Mouse (Mus musculus) MEL (cell line): Measurements from ENCODE around the gene Hspe1. TPM values are rescaled to one million over a fixed set of nuclear protein-coding genes. Genes with fewer than 3 reads are reported as not detected.

Source experiments
- DNase-seq: peaks from one replicate; pipeline ENCODE4 v3.0.0; 2011; ENCODE audit warnings: low read depth, low spot score
- H3K27ac ChIP-seq: 2 replicates; pipeline ENCODE4 v1.5.1; 2012; ENCODE audit warnings: low read depth, mild to moderate bottlenecking, control low read depth, low read length, moderate library complexity; ENCODE audit not compliant: control insufficient read depth
- H3K27me3 ChIP-seq, 2 experiments: fragments of 150-350 bp in 1 of 2; sonication (generic) in 1 of 2; 2 replicates each; pipeline ENCODE4 v1.6.1; 2012; ENCODE audit warnings: low read length in 2 of 2, mild to moderate bottlenecking in 2 of 2, improper control_type of control experiment in 1 of 2, moderate library complexity in 1 of 2; ENCODE audit not compliant: insufficient read depth in 2 of 2, control insufficient read depth in 1 of 2
- H3K36me3 ChIP-seq, 2 experiments: 2 replicates each; pipeline ENCODE4 v1.6.1; 2012 to 2014; ENCODE audit warnings: low read length in 2 of 2, improper control_type of control experiment in 1 of 2, inconsistent platforms in 1 of 2, mild to moderate bottlenecking in 1 of 2; ENCODE audit not compliant: insufficient read depth in 2 of 2, control insufficient read depth in 1 of 2
- H3K4me1 ChIP-seq, 2 experiments: fragments of 150-350 bp in 1 of 2; sonication (generic) in 1 of 2; 2 replicates each; pipeline ENCODE4 v1.6.1; 2012; ENCODE audit warnings: low read length in 2 of 2, improper control_type of control experiment in 1 of 2, mild to moderate bottlenecking in 1 of 2; ENCODE audit not compliant: insufficient read depth in 2 of 2, control insufficient read depth in 1 of 2
- H3K4me3 ChIP-seq, 2 experiments: fragments of 150-350 bp in 1 of 2; sonication (generic) in 1 of 2; 2 replicates each; pipeline ENCODE4 v1.5.1; 2012; ENCODE audit warnings: low read depth in 2 of 2, low read length in 2 of 2, mild to moderate bottlenecking in 2 of 2, moderate library complexity in 2 of 2, control low read depth in 1 of 2, improper control_type of control experiment in 1 of 2; ENCODE audit not compliant: control insufficient read depth in 1 of 2, insufficient read depth in 1 of 2
- H3K79me2 ChIP-seq: 2 replicates; pipeline ENCODE4 v1.6.1; 2012; ENCODE audit warnings: mild to moderate bottlenecking, low read length, moderate library complexity; ENCODE audit not compliant: control insufficient read depth, poor library complexity, insufficient read depth
- H3K9ac ChIP-seq: 2 replicates; pipeline ENCODE4 v1.6.1; 2012; ENCODE audit warnings: low read depth, mild to moderate bottlenecking, control low read depth, low read length, moderate library complexity; ENCODE audit not compliant: control insufficient read depth, poor library complexity, severe bottlenecking
- H3K9me3 ChIP-seq: fragments of 150-350 bp; sonication (generic); replicated peaks from 2 replicates; pipeline ENCODE4 v1.6.1; 2012; ENCODE audit warnings: mild to moderate bottlenecking, low read length, improper control_type of control experiment, moderate library complexity; ENCODE audit not compliant: insufficient read depth
- BHLHE40 ChIP-seq: IDR thresholded peaks from 2 replicates; pipeline ENCODE4 v1.6.1; 2012; ENCODE audit warnings: low read depth, mild to moderate bottlenecking, inconsistent platforms, low read length, improper control_type of control experiment, borderline replicate concordance
- CHD1 ChIP-seq: IDR thresholded peaks from 2 replicates; pipeline ENCODE4 v1.6.1; 2012; ENCODE audit warnings: low read depth, mild to moderate bottlenecking, inconsistent platforms, low read length, improper control_type of control experiment
- CHD2 ChIP-seq: IDR thresholded peaks from 2 replicates; pipeline ENCODE4 v1.6.1; 2011; ENCODE audit warnings: low read length, improper control_type of control experiment
- CTCF ChIP-seq, 3 experiments: IDR thresholded peaks in 2 of 3; conservative IDR thresholded peaks in 1 of 3; 2 replicates each; pipeline ENCODE4 v1.5.1; 2011 to 2012; ENCODE audit warnings: low read length in 3 of 3, low read depth in 2 of 3, mild to moderate bottlenecking in 2 of 3, improper control_type of control experiment in 1 of 3, inconsistent platforms in 1 of 3, mixed read lengths in 1 of 3, moderate library complexity in 1 of 3; ENCODE audit not compliant: control insufficient read depth in 1 of 3, insufficient read depth in 1 of 3, poor library complexity in 1 of 3, severe bottlenecking in 1 of 3
- ELF1 ChIP-seq: IDR thresholded peaks from 2 replicates; pipeline ENCODE4 v1.6.1; 2014; ENCODE audit warnings: low read depth, mild to moderate bottlenecking, inconsistent platforms, low read length, improper control_type of control experiment, moderate library complexity
- GABPA ChIP-seq: IDR thresholded peaks from 2 replicates; pipeline ENCODE4 v1.6.1; 2012; ENCODE audit warnings: low read depth, mild to moderate bottlenecking, inconsistent platforms, low read length, improper control_type of control experiment, moderate library complexity
- HCFC1 ChIP-seq: IDR thresholded peaks from 2 replicates; pipeline ENCODE4 v1.6.1; 2012; ENCODE audit warnings: low read depth, mild to moderate bottlenecking, inconsistent platforms, low read length, improper control_type of control experiment, moderate library complexity
- JUND ChIP-seq: IDR thresholded peaks from 2 replicates; pipeline ENCODE4 v1.6.1; 2011; ENCODE audit warnings: low read depth, mild to moderate bottlenecking, improper control_type of control experiment, low read length
- KAT2A ChIP-seq: conservative IDR thresholded peaks from 2 replicates; pipeline ENCODE4 v1.6.1; 2012; ENCODE audit warnings: low read depth, low read length, improper control_type of control experiment, inconsistent platforms
- MAFK ChIP-seq: IDR thresholded peaks from 2 replicates; pipeline ENCODE4 v1.6.1; 2011; ENCODE audit warnings: low read depth, mild to moderate bottlenecking, low read length, improper control_type of control experiment, borderline replicate concordance
- POLR2AphosphoS2 ChIP-seq: IDR thresholded peaks from 2 replicates; pipeline ENCODE4 v1.6.1; 2011; ENCODE audit warnings: low read length, improper control_type of control experiment
- POLR2AphosphoS5 ChIP-seq: IDR thresholded peaks from 2 replicates; pipeline ENCODE4 v1.6.1; 2012; ENCODE audit warnings: low read depth, borderline replicate concordance, mild to moderate bottlenecking, inconsistent platforms, low read length, moderate library complexity, mixed read lengths
- RCOR1 ChIP-seq: IDR thresholded peaks from 2 replicates; pipeline ENCODE4 v1.6.1; 2012; ENCODE audit warnings: low read depth, mild to moderate bottlenecking, inconsistent platforms, low read length, improper control_type of control experiment
- SIN3A ChIP-seq: IDR thresholded peaks from 2 replicates; pipeline ENCODE4 v1.6.1; 2012; ENCODE audit warnings: low read length, improper control_type of control experiment, inconsistent platforms
- USF2 ChIP-seq, 2 experiments: IDR thresholded peaks; 2 replicates each; pipeline ENCODE4 v1.6.1; 2011 to 2012; ENCODE audit warnings: improper control_type of control experiment in 2 of 2, low read length in 2 of 2, borderline replicate concordance in 1 of 2, inconsistent platforms in 1 of 2, low read depth in 1 of 2, mild to moderate bottlenecking in 1 of 2; ENCODE audit not compliant: insufficient read depth in 1 of 2
- ZKSCAN1 ChIP-seq: IDR thresholded peaks from 2 replicates; pipeline ENCODE4 v1.6.1; 2012; ENCODE audit warnings: low read depth, mild to moderate bottlenecking, inconsistent platforms, low read length, improper control_type of control experiment, moderate library complexity
- ZNF384 ChIP-seq: IDR thresholded peaks from 2 replicates; pipeline ENCODE4 v1.6.1; 2012; ENCODE audit warnings: low read depth, mild to moderate bottlenecking, inconsistent platforms, low read length, improper control_type of control experiment
- polyA plus RNA-seq, 2 experiments: library from polyadenylated mRNA; stranded (reverse) in 1 of 2; unstranded in 1 of 2; fragments of >175 nt in 1 of 2; fragments of >200 nt in 1 of 2; gene quantifications; 2 replicates each; pipeline versions ENCODE4 v1.2.1 to v1.2.4; 2012; ENCODE audit warnings: low replicate concordance in 2 of 2, low read depth in 1 of 2; ENCODE audit not compliant: insufficient read length in 2 of 2, insufficient read depth in 1 of 2, missing spikeins in 1 of 2
- total RNA-seq: library from RNA; depleted of rRNA; stranded (reverse); fragments of 300-350 nt; gene quantifications from 2 replicates; pipeline ENCODE4 v1.2.3, GENCODE M21; 2012

Gene Hspe1
- total and polyA plus RNA-seq, 3 experiments: 752 to 942 TPM; not detected in 1

- no peak overlapping the region for H3K27ac ChIP-seq
- DNase-seq: no peak
- TF ChIP-seq CHD1: no peak
- TF ChIP-seq RCOR1: no peak
- no peak for TF ChIP-seq POLR2AphosphoS5
- no peak for TF ChIP-seq JUND
- TF ChIP-seq KAT2A: no peak
- no peak for TF ChIP-seq ZNF384
- no peak for TF ChIP-seq BHLHE40
- no peak for TF ChIP-seq CTCF (IDR thresholded peaks at IDR 0.05 in 2 of 3, conservative IDR thresholded peaks at IDR 0.05 in 1 of 3; ENCODE audit: control insufficient read depth in 1 of 3, insufficient read depth in 1 of 3, low read depth in 2 of 3, low read length in 3 of 3, poor library complexity in 1 of 3, severe bottlenecking in 1 of 3)
- TF ChIP-seq MAFK: no peak
- no peak for TF ChIP-seq HCFC1
- TF ChIP-seq SIN3A: no peak
- TF ChIP-seq CHD2: no peak
- no peak for TF ChIP-seq POLR2AphosphoS2
- TF ChIP-seq GABPA: no peak
- no peak for TF ChIP-seq ZKSCAN1
- no peak for TF ChIP-seq ELF1
- no peaks in the 10 kb centered on the region for H3K36me3 ChIP-seq
- H3K79me2 ChIP-seq: no peaks in the 10 kb centered on the region
- no peaks in the 10 kb centered on the region for H3K4me1 ChIP-seq
- no peaks in the 10 kb centered on the region for H3K27me3 ChIP-seq
- no peak overlapping the region for H3K9ac ChIP-seq
- H3K4me3 ChIP-seq: no peak overlapping the region
- no peaks in the 10 kb centered on the region for H3K9me3 ChIP-seq
These were observed 19.1 kb downstream of the Hspe1 start for GRCm38 (mm10) chr1:55106919-55107585.

DNA sequence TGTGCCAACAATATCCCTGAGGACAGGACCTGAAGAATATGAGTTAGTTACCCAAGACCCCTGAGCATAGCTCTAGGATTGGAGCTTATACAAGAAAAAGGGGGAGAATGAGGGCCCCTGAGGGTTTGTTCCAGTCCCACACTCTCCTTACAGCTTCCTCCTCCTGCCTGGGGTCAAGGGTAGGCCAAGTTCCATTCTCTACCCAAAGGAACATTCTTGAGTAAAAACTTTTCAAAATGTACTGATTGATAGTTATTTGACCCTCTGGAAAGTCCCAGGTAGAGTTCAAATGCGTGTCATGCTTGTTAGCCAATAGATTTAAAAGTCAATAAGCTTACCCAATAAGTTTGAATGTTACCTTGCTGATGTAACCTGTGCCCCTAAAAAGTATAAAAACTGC is 19.7 kb downstream of the Hspe1 start:
- Histone ChIP-seq H3K9me3 (no peaks in the 10 kb centered on the region), H3K27me3 (no peaks in the 10 kb centered on the region)
- no peak for DNase-seq
- no peak for TF ChIP-seq USF2 (IDR thresholded peaks at IDR 0.05; ENCODE audit: borderline replicate concordance in 1 of 2, insufficient read depth in 1 of 2, low read depth in 1 of 2, low read length in 2 of 2)
- TF ChIP-seq, all 39 proteins: peak for 0
- Histone ChIP-seq H3K36me3 (no peaks in the 10 kb centered on the region), H3K4me1 (no peaks in the 10 kb centered on the region), H3K9ac (no peak overlapping the region), H3K4me3 (no peak overlapping the region), H3K79me2 (no peaks in the 10 kb centered on the region), H3K27ac (no peak overlapping the region)
